Mouse (Mus musculus): ENCODE measurements around the gene Sgpp1.

DNA sequence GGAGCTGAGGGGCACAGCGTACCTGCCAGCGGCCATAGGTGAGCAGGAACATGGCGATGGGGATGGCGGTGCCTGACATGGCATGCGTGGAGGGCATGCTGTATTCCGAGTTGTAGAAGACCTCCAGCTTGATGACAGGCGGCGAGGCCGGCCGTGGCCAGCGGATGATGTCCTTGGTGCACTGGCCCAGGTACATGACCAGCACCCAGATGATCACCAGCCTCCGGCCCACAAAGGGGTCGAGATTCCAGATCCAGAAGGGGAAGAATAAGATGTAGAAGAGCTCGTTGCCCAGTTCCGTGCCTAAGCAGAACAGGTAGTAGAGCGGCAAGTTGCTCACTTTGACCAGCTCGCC is 661 bp downstream of the Sgpp1 start:
- TF ChIP-seq CTCF (IDR thresholded peaks at IDR 0.05; ENCODE audit: low read depth) (no peak), EP300 (IDR thresholded peaks at IDR 0.05; ENCODE audit: low read depth) (no peak)

All from heart, postnatal 0 days (tissue).